Comparison of ENCODE assay signal across 16 mouse cellular contexts in the genomic region with DNA sequence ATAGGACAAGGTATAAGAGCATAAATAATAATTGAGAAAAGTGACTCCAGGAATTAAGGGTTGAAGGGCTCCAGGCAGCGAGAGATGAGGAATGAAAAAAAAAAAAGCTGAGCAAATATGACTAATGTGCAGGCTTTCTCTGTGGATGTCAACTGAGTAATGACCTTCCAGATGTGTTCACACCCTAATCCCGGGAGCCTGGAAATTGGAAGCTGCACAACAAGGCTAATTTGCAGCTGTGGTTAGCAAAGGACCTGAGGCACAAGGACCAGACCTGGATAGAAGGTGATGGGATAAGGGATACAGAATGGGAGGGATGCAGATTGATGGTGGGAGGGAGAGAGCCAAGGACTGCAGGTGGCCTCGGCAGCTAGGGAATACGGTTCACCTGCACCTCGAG.
"Had no signal": no experiment of that assay in that cellular context is flagged by ENCODE, and none has a peak within 500 bp of the region (broad histone marks: within the 10 kb centered on the region; RNA-seq: fewer than 3 reads in every experiment).

No protein-coding gene starts in this region.

- H3K36me3 ChIP-seq: limb, embryonic 12.5 days; liver, embryonic 13.5 days; lung, embryonic 15.5 days; midbrain, embryonic 13.5 days had no signal

- ATAC-seq: liver, postnatal 0 days; midbrain, embryonic 13.5 days had no signal

- H3K4me1 ChIP-seq: liver, embryonic 13.5 days had no signal

- H3K9me3 ChIP-seq: limb, embryonic 12.5 days; liver, embryonic 13.5 days; lung, embryonic 15.5 days; midbrain, embryonic 13.5 days had no signal

- H3K4me2 ChIP-seq: limb, embryonic 12.5 days; liver, embryonic 13.5 days; lung, embryonic 15.5 days; midbrain, embryonic 13.5 days had no signal

- H3K27me3 ChIP-seq: limb, embryonic 12.5 days; liver, embryonic 13.5 days; lung, embryonic 15.5 days had no signal

- H3K9ac ChIP-seq: limb, embryonic 12.5 days; liver, embryonic 13.5 days; liver, postnatal 0 days; lung, embryonic 15.5 days; midbrain, embryonic 13.5 days had no signal

- DNase-seq: kidney, adult 9 months; kidney, postnatal 36 days; layer of hippocampus, adult 9-11 months; layer of hippocampus, postnatal 36 days; liver; liver, embryonic 13.5 days; liver, postnatal 0 days; lung, postnatal 36 days; right cerebral cortex, adult 18-20 months; spleen, adult 18-20 months; thymus, adult 18-20 months; thymus, postnatal 25 days had no signal

- H3K4me3 ChIP-seq: limb, embryonic 12.5 days; liver, embryonic 13.5 days; lung, embryonic 15.5 days; midbrain, embryonic 13.5 days had no signal

- H3K27ac ChIP-seq: kidney, postnatal 0 days; limb, embryonic 12.5 days; liver, embryonic 13.5 days; lung, embryonic 15.5 days; midbrain, embryonic 13.5 days had no signal
